Mouse (Mus musculus): ENCODE measurements around the gene Defb47.
A peak's percentile ranks its signal among the peaks of the same experiment; 100 is the strongest.

Gene Defb47

GRCm38 (mm10) chr14:62997777-62998176 lies at the start of gene Defb47:
Gene Defb47, plus strand, starts transcription at chr14:62998077.
- DNase-seq (ENCODE audit: low read depth, low spot score), result no peak

GRCm38 (mm10) chr14:62956091-62956490 lies 41.8 kb upstream of the Defb47 start:
- DNase-seq (ENCODE audit: low read depth, low spot score), result no peak

DNA sequence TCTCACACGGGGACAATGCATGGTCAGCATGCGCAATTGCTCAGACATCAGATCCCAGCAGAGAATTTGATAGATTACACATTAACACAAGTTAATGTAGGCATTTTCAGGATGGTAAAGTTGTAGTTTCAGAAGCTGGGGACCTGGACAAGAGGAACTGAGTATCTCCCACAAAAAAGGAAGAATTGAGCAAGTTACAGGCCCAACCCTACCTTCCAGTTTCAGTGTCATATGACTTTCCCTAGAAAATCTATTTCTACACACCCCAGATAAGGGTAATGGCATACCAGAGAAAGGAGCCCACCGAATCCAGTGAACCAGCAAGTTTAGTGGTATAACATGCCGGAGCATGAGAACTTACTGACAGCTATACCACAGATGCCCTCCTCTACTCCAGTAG lies 34.2 kb upstream of the Defb47 start:
- DNase-seq (ENCODE audit: low read depth, low spot score), result no peak

GRCm38 (mm10) chr14:62965342-62965741 lies 32.5 kb upstream of the Defb47 start:
- DNase-seq (ENCODE audit: low read depth, low spot score), result no peak

DNA sequence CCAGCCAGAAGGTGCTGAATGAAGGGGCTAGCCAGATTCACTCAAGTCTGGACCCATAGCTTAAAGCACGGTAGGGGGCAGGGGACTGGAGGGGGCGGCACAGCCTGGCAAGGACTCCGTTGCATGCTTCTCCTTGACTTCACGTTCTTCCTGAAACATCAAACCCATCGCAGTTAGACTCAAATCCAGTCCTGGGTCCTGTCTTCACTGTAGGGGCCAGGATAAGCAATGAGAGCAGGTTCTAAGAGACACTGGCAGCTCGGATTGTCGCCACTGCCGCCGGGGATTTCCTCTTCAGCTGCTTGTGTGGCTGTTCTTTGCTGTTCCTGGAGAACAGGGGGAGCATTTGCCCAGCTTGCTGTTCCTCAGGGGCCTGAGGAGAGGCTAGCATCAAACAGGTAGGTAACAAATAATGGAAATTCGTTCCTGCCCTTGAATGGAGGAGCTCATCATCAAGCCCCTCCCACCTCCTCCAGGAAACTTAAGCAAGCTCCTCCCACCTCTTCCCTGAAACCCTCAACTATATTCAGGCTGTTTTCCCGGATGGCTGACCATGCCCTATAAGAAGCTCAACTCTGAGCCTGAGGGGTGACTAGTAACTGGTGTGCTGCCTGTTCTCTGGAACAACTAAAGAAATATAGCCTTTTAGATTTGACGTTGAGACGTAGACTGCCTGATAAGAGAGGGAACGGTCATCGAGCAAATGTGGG lies 31.9 kb upstream of the Defb47 start:
- no peak for DNase-seq (ENCODE audit: low read depth, low spot score)

- DNase-seq (ENCODE audit: low read depth, low spot score), result peak; percentile 42
These were observed 22.8 kb upstream of the Defb47 start for GRCm38 (mm10) chr14:62975046-62975445.

GRCm38 (mm10) chr14:62979815-62980214 lies 18.1 kb upstream of the Defb47 start:
- DNase-seq (ENCODE audit: low read depth, low spot score), result no peak

- no peak for DNase-seq (ENCODE audit: low read depth, low spot score)
These were observed 13.5 kb upstream of the Defb47 start, which contains the start of gene Defb48 for GRCm38 (mm10) chr14:62984410-62984809. Gene Defb48, minus strand, starts transcription at chr14:62984510.

DNA sequence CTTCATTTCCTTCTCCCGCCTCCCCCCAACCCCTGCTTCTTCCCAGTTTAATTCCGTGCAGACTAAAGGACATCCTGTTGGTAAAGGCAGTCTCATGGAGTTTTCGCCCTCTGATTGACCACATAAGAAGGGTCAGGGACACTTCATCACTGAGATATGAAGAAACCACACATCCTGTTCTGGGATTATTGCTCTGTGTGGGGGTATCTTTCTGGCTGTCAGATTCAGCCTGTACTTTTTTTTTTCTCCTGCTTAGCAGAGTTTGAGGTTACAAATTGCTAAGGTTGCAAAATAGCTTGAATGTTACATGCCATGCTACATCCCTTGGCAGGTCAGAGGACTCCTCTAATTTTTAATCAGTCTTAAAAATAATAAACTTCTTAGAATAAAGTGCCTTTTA lies 6.6 kb upstream of the Defb47 start:
- no peak for DNase-seq (ENCODE audit: low read depth, low spot score)

- DNase-seq (ENCODE audit: low read depth, low spot score), result no peak
These were observed 5.9 kb upstream of the Defb47 start for GRCm38 (mm10) chr14:62991849-62992510.

DNA sequence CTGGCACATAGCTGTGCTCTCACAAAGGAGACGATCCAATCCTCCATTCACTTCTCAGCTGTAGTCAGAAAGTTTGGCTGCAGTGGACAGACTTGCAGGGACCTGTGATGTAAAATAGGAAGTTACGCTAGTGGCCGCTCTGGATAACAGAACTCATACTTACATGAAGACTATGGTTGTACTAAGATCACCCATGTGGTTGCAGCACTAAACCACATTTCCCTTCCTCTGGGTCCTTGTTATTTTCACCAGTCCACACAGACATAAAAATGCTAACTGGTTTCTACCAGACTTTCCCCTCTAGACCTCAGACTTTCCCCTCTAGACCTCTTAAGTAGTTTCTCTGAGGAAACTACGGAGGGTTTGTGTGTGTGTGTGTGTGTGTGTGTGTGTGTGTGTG lies 1.1 kb downstream of the Defb47 start:
- DNase-seq (ENCODE audit: low read depth, low spot score), result no peak

GRCm38 (mm10) chr14:63002588-63002987 lies 4.7 kb downstream of the Defb47 start:
- no peak for DNase-seq (ENCODE audit: low read depth, low spot score)

DNA sequence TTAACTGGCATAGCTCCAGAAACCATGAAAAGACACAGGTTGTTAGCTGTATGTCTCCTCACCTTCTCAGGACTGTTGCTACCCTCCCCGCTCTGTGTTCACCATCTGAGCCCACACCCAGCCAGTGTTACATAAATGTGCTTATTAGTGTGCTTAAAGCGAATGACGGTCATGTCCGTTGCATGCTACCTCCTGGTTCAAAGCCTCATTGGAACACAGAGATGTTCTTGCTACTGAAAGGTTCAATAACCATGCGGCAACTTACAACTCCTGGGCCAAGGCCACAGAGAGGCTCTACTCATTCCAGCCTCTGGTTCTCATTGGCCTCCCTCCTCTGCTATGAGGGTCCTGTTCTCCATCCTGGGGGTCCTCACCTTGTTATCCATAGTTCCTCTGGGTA lies 13.6 kb downstream of the Defb47 start, which contains the start of gene Defb43:
Gene Defb43 (plus strand): TSS at position 301 of the 400 bp plus-strand sequence.
- DNase-seq (ENCODE audit: low read depth, low spot score), result no peak

GRCm38 (mm10) chr14:63013082-63013481 lies 15.2 kb downstream of the Defb47 start:
- DNase-seq (ENCODE audit: low read depth, low spot score), result no peak

- DNase-seq (ENCODE audit: low read depth, low spot score), result no peak
These were observed 16.8 kb downstream of the Defb47 start for GRCm38 (mm10) chr14:63014667-63015066.

GRCm38 (mm10) chr14:63020524-63021156 lies 22.8 kb downstream of the Defb47 start:
- no peak for DNase-seq (ENCODE audit: low read depth, low spot score)

- DNase-seq (ENCODE audit: low read depth, low spot score), result no peak
These were observed 48.8 kb downstream of the Defb47 start, which contains the start of gene Defb42 for GRCm38 (mm10) chr14:63046691-63047090. Gene Defb42, plus strand, starts transcription at chr14:63046991.

DNA sequence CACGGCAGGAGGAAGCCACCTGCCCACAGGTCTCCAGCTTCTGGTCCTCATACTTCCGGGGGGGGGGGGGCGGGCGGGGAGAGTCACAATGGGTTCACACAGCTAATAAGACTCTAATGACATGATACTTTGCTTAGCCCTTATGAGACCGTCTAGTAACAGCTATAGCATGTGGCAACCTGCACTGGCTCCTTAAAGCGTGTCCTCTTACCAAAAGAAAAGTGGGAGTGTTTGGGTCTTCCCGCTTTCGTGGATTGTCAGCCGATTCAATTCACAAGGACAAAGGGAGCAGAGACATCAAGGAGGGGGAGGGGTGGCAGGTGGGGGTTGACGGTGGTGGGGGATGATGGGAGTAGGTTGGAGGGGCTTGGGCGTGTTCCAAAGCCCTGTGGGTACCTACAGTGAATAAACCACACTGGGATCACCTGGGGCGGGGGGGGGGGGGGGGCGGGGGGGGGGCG lies 52.1 kb downstream of the Defb47 start, which contains the start of gene Defb30:
Gene Defb30 (minus strand): TSS at position 51 of the 461 bp plus-strand sequence.
- DNase-seq (ENCODE audit: low read depth, low spot score), result no peak
